Mouse (Mus musculus) lung, embryonic 15.5 days (tissue): Measurements from ENCODE around the gene Rpl11. TPM values are rescaled to one million over a fixed set of nuclear protein-coding genes. Genes with fewer than 3 reads are reported as not detected.
A peak's percentile ranks its signal among the peaks of the same experiment; 100 is the strongest.
"Not testable (repeated sequence)": the region's sequence is repeated elsewhere in the genome, so short reads cannot be mapped to it uniquely, and the experiment has no call there.

ENCODE experiments used
- ATAC-seq: fragments of 200-750 bp; cut with Nextera tagmentation; 2 replicates; pipeline ENCODE4 v1.8.0; 2017; ENCODE audit warnings: moderate number of reproducible peaks, borderline replicate concordance; ENCODE audit not compliant: low FRiP score, low TSS enrichment; ENCODE audit errors: extremely low read depth
- H3K27ac ChIP-seq: fragments of 300-500 bp; sonication (generic); 2 replicates; pipeline ENCODE4 v1.5.1; 2015; ENCODE audit warnings: moderate library complexity, mild to moderate bottlenecking, inconsistent platforms
- H3K27me3 ChIP-seq: fragments of 300-500 bp; sonication (generic); 2 replicates; pipeline ENCODE4 v1.6.1; 2015; ENCODE audit warnings: inconsistent platforms
- H3K36me3 ChIP-seq: fragments of 300-500 bp; sonication (generic); 2 replicates; pipeline ENCODE4 v1.6.1; 2015; ENCODE audit warnings: inconsistent platforms
- H3K4me1 ChIP-seq: fragments of 300-500 bp; sonication (generic); 2 replicates; pipeline ENCODE4 v1.6.1; 2015; ENCODE audit warnings: inconsistent platforms
- H3K4me2 ChIP-seq: fragments of 300-500 bp; sonication (generic); 2 replicates; pipeline ENCODE4 v1.6.1; 2015; ENCODE audit warnings: inconsistent platforms, mild to moderate bottlenecking, moderate library complexity
- H3K4me3 ChIP-seq: fragments of 300-500 bp; sonication (generic); 2 replicates; pipeline ENCODE4 v1.5.1; 2015; ENCODE audit warnings: mild to moderate bottlenecking, inconsistent platforms
- H3K9ac ChIP-seq: fragments of 300-500 bp; sonication (generic); 2 replicates; pipeline ENCODE4 v1.6.1; 2015; ENCODE audit warnings: inconsistent platforms
- H3K9me3 ChIP-seq: fragments of 300-500 bp; sonication (generic); 2 replicates; pipeline ENCODE4 v1.6.1; 2016; ENCODE audit warnings: inconsistent platforms
- WGBS: fragments of 180-500 bp; shearing (Covaris S2); methylation state at CpG from one replicate; pipeline ENCODE4 v1.1.7; 2015; 5-methylcytosine and 5-hydroxymethylcytosine counted together
- polyA plus RNA-seq: library from polyadenylated mRNA; unstranded; fragments of >200 nt; fragmentation: Nextera tagmentation; extraction: Ambion mirVana; gene quantifications from 2 replicates; pipeline ENCODE4 v1.2.1, GENCODE M21; 2015

Gene Rpl11
- polyA plus RNA-seq, 1 experiment from 2014 or later: 476 TPM

GRCm38 (mm10) chr4:136069313-136069712, 16.1 kb upstream of the Rpl11 start:
- H3K4me2 ChIP-seq: no peak overlapping the region
- no peaks in the 10 kb centered on the region for H3K9me3 ChIP-seq
- no peaks in the 10 kb centered on the region for H3K36me3 ChIP-seq
- peaks cover 16% of the 10 kb centered on the region for H3K4me1 ChIP-seq
- H3K9ac ChIP-seq: no peak overlapping the region
- no peak overlapping the region for H3K4me3 ChIP-seq
- no peak overlapping the region for H3K27ac ChIP-seq
- 53% methylated on average over 4 of the region's 4 CpGs for WGBS
- no peaks in the 10 kb centered on the region for H3K27me3 ChIP-seq
- no peak for ATAC-seq

- Histone ChIP-seq H3K4me1 (no peaks in the 10 kb centered on the region), H3K4me3 (no peak overlapping the region), H3K36me3 (no peaks in the 10 kb centered on the region), H3K9ac (no peak overlapping the region), H3K4me2 (no peak overlapping the region), H3K27me3 (no peaks in the 10 kb centered on the region), H3K9me3 (no peaks in the 10 kb centered on the region), H3K27ac (no peak overlapping the region)
- ATAC-seq: no peak
- 90% methylated on average over 4 of the region's 4 CpGs for WGBS
Measured at GRCm38 (mm10) chr4:136063143-136063542, 9.9 kb upstream of the Rpl11 start.

DNA sequence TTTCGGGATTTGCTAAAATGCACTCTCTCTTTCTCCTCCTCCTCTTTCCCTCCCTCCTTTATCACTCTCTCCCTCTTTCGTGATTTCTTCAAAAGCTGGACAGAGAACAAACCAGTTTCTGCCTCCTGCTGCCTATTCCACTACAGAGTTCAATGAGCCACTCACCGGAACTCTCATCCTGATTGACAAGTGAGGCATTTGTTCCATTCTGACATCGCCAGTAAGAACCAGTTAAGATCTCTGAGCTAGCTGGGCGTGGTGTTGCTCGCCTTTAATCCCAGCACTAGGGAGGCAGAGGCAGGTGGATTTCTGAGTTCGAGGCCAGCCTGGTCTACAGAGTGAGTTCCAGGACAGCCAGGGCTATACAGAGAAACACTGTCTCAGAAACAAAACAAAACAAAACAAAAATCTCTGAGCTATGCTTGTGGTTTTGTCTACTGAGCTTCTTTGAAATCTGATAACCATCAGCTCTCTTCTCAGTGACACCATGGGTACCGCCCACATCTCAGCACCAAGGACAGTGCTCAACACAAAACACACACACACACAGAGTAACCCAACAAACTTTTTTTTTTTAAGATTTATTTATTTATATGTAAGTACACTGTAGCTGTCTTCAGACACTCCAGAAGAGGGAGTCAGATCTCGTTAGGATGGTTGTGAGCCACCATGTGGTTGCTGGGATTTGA, 6.7 kb upstream of the Rpl11 start:
- not testable (repeated sequence) for H3K27ac ChIP-seq, ATAC-seq, H3K4me1 ChIP-seq, H3K36me3 ChIP-seq, H3K9ac ChIP-seq, H3K4me2 ChIP-seq, H3K4me3 ChIP-seq, H3K9me3 ChIP-seq, H3K27me3 ChIP-seq
- WGBS: 53% methylated on average over 9 of the region's 9 CpGs

DNA sequence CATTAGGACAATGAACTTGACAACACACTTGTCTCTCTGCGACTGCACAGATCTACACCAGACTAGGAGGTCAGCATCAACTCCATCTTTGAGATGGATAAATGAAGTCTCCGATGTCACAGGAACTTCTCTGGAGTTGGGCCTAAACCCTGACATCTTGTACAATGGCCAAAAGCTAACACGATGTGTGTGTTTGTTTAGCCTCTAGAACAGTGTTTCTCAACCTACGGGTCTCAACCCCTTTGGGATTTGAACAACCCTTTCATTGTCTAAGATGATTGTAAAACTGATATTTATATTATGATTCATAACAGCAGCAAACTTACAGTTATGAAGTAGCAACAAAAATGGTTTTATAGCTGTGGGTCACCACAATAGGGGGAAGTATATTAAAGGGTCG, 4.7 kb upstream of the Rpl11 start:
- no peaks in the 10 kb centered on the region for H3K4me1 ChIP-seq
- H3K36me3 ChIP-seq: no peaks in the 10 kb centered on the region
- no peak overlapping the region for H3K27ac ChIP-seq
- ATAC-seq: no peak
- H3K9me3 ChIP-seq: no peaks in the 10 kb centered on the region
- H3K4me3 ChIP-seq: no peak overlapping the region
- no peaks in the 10 kb centered on the region for H3K27me3 ChIP-seq
- no peak overlapping the region for H3K9ac ChIP-seq
- 77% methylated on average over 5 of the region's 5 CpGs for WGBS
- no peak overlapping the region for H3K4me2 ChIP-seq

GRCm38 (mm10) chr4:136056030-136056429, 2.8 kb upstream of the Rpl11 start:
- WGBS: 37% methylated on average over 1 of the region's 1 CpGs

GRCm38 (mm10) chr4:136053843-136054242, 615 bp upstream of the Rpl11 start:
- peaks cover 32% of the 10 kb centered on the region for H3K36me3 ChIP-seq
- H3K9ac ChIP-seq: no peak overlapping the region
- H3K27me3 ChIP-seq: no peaks in the 10 kb centered on the region
- H3K4me2 ChIP-seq: no peak overlapping the region
- ATAC-seq: no peak
- H3K27ac ChIP-seq: no peak overlapping the region
- H3K4me1 ChIP-seq: peaks cover 21% of the 10 kb centered on the region
- H3K4me3 ChIP-seq: no peak overlapping the region
- 70% methylated on average over 5 of the region's 5 CpGs for WGBS
- H3K9me3 ChIP-seq: no peaks in the 10 kb centered on the region

More at GRCm38 (mm10) chr4:136056030-136056429, 2.8 kb upstream of the Rpl11 start:
- no peak for ATAC-seq
- peaks cover 11% of the 10 kb centered on the region for H3K4me1 ChIP-seq
- H3K9me3 ChIP-seq: no peaks in the 10 kb centered on the region
- H3K4me3 ChIP-seq: no peak overlapping the region
- no peaks in the 10 kb centered on the region for H3K27me3 ChIP-seq
- no peak overlapping the region for H3K27ac ChIP-seq
- H3K4me2 ChIP-seq: no peak overlapping the region
- peaks cover 10% of the 10 kb centered on the region; the same call in 1 of the 2 replicates for H3K36me3 ChIP-seq
- H3K9ac ChIP-seq: no peak overlapping the region

- H3K9me3 ChIP-seq: no peaks in the 10 kb centered on the region
- peaks cover 41% of the 10 kb centered on the region for H3K36me3 ChIP-seq
- H3K27me3 ChIP-seq: no peaks in the 10 kb centered on the region
- peak; percentile 79 for ATAC-seq
- peak overlapping the region; percentile 95 for H3K4me3 ChIP-seq
- peak overlapping the region; percentile 85 for H3K27ac ChIP-seq
- peak overlapping the region; percentile 99 for H3K9ac ChIP-seq
- under 1% methylated on average over 50 of the region's 50 CpGs for WGBS
- peaks cover 21% of the 10 kb centered on the region for H3K4me1 ChIP-seq
- peak overlapping the region; percentile 73 for H3K4me2 ChIP-seq
Measured at GRCm38 (mm10) chr4:136052534-136053246, 538 bp downstream of the Rpl11 start.

- no peaks in the 10 kb centered on the region for H3K27me3 ChIP-seq
- WGBS: 1% methylated on average over 3 of the region's 3 CpGs
- no peak for ATAC-seq
Measured at GRCm38 (mm10) chr4:136052060-136052459, 1.2 kb downstream of the Rpl11 start.

GRCm38 (mm10) chr4:136050226-136050625, 3.0 kb downstream of the Rpl11 start:
- no peak overlapping the region for H3K27ac ChIP-seq
- no peaks in the 10 kb centered on the region for H3K27me3 ChIP-seq
- H3K4me3 ChIP-seq: no peak overlapping the region
- 94% methylated on average over 6 of the region's 6 CpGs for WGBS
- ATAC-seq: no peak
- H3K4me2 ChIP-seq: no peak overlapping the region
- peaks cover 56% of the 10 kb centered on the region for H3K36me3 ChIP-seq
- H3K4me1 ChIP-seq: peaks cover 21% of the 10 kb centered on the region
- no peaks in the 10 kb centered on the region for H3K9me3 ChIP-seq
- peak overlapping the region; percentile 11; the same call in 1 of the 2 replicates for H3K9ac ChIP-seq

More at GRCm38 (mm10) chr4:136052060-136052459, 1.2 kb downstream of the Rpl11 start:
- H3K9me3 ChIP-seq: no peaks in the 10 kb centered on the region
- peak overlapping the region; percentile 99 for H3K9ac ChIP-seq
- peak overlapping the region; percentile 73 for H3K4me2 ChIP-seq
- H3K4me1 ChIP-seq: peaks cover 21% of the 10 kb centered on the region
- H3K27ac ChIP-seq: no peak overlapping the region
- peak overlapping the region; percentile 95 for H3K4me3 ChIP-seq
- peaks cover 46% of the 10 kb centered on the region for H3K36me3 ChIP-seq

DNA sequence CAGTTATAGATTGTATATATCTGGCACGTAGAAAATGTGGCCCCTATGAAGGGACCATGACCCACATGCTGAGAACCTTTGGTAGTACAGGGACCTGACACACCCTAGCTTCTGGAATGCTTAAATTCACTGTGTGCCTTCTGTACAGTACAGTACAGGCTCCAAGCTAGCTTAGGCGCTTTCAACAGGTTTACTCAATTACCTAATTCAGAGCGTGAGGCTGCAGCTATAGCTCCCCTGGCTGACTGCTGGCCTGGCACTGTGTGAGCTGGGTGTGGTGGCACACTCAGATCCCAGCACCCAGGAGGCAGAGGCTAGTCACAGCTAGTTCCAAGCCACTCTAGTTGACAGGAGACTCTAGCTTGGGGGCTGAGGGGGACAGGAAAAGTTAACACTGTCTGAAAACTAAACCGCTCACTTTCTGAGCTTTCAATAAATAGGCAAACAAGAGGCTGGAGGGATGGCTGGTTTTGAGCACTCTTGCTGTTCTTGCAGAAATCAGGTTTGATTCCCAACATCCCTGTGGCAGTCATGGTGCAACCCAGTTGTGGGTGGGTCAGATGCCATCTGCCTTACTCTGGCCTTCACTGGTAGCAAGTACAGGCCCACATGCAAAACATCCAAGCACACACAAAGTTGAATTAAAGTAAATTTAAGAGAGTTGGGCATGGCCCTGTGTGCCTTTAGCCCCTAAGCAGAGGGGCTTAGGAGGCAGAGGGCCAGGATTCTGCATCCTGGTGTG, 4.8 kb downstream of the Rpl11 start:
- H3K27me3 ChIP-seq: no peaks in the 10 kb centered on the region
- ATAC-seq: no peak
- H3K9ac ChIP-seq: no peak overlapping the region
- H3K27ac ChIP-seq: no peak overlapping the region
- no peak overlapping the region for H3K4me2 ChIP-seq
- 62% methylated on average over 4 of the region's 4 CpGs for WGBS
- no peaks in the 10 kb centered on the region for H3K9me3 ChIP-seq
- H3K4me3 ChIP-seq: no peak overlapping the region
- H3K36me3 ChIP-seq: peaks cover 64% of the 10 kb centered on the region
- H3K4me1 ChIP-seq: peaks cover 21% of the 10 kb centered on the region

GRCm38 (mm10) chr4:136047626-136048025, 5.6 kb downstream of the Rpl11 start:
- Histone ChIP-seq H3K9me3 (no peaks in the 10 kb centered on the region), H3K4me1 (peaks cover 21% of the 10 kb centered on the region), H3K4me3 (no peak overlapping the region), H3K27me3 (no peaks in the 10 kb centered on the region), H3K4me2 (no peak overlapping the region), H3K36me3 (peaks cover 64% of the 10 kb centered on the region), H3K9ac (no peak overlapping the region), H3K27ac (no peak overlapping the region)
- no peak for ATAC-seq
- WGBS: 57% methylated on average over 4 of the region's 4 CpGs

DNA sequence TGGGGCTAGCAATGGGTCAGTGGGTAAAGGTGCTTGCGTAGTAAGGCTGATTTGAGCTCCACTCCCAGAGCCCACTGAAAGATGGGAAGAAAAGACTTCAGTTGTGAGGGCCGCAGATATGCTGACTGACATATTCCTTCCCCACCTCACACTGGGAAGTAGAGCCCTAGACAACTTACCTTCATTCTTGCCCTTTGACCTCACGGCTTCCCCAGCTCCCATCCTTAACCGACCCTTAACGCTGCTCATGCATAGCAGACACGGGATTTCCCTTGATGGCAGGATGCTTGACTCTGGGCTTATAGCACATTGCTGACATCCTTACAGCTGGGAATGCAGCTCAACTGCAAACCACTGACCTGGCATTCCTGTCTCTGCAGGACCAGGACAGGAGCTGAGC, 6.3 kb downstream of the Rpl11 start:
- 71% methylated on average over 6 of the region's 6 CpGs for WGBS

More for the DNA sequence above, 6.3 kb downstream of the Rpl11 start:
- no peak overlapping the region for H3K4me2 ChIP-seq
- H3K36me3 ChIP-seq: peaks cover 63% of the 10 kb centered on the region
- peaks cover 19% of the 10 kb centered on the region for H3K4me1 ChIP-seq
- no peak overlapping the region for H3K9ac ChIP-seq
- H3K27me3 ChIP-seq: no peaks in the 10 kb centered on the region
- no peak for ATAC-seq
- H3K4me3 ChIP-seq: no peak overlapping the region
- no peak overlapping the region for H3K27ac ChIP-seq
- H3K9me3 ChIP-seq: no peaks in the 10 kb centered on the region
